Mouse (Mus musculus) urinary bladder, postnatal 0 days (tissue): ENCODE data around the gene Olfr455. TPM values are rescaled to one million over a fixed set of nuclear protein-coding genes. Genes with fewer than 3 reads are reported as not detected.

Experiments used
- polyA plus RNA-seq: library from polyadenylated mRNA; unstranded; fragments of >200 nt; fragmentation: Nextera tagmentation; extraction: Ambion mirVana; gene quantifications from 2 replicates; pipeline ENCODE4 v1.2.1, GENCODE M21; 2015

The Olfr455 gene
- not detected in 2 replicates for polyA plus RNA-seq

DNA sequence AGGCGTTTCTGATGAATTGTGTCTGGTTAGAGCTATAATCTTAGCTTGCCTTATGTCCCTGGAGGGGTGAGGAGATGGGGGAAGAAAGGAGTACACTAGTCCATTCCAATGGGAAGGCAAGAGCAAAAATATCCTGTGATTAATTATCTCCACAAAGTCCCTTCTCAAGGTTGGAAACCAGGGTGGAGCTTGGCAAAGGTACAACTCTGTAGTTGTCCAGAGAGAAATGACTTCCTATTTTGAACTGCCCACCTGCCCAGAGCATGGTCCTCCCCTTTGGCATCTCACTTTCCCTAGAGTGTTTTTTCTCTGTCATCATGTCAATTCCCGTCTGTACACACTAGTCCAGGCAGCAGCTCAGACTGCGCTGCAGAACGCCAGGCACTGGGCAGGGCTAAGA, at the start of gene Olfr455:
Gene Olfr455 (minus strand): TSS at position 127 of the 400 bp plus-strand sequence.

DNA sequence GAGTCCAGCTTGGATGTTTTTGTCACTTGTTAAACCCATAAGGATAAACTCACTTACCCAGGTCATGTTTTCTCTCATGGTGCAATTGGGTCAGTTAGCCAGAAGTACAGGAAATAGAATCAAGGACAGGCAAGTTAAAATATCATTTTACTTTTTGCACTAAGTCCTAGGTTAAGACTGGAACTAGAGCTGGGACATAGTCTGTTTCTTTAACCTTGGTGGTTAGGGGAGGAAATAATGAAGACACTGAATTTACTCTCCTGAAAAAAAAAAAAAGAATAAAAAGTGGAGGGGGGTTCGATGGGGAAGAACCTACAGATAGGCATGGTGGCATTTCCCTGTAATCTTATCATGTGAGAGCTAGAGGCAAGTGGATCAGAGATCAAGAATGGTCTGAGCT, 60.3 kb downstream of the Olfr455 start, which contains the start of gene Olfr456:
Gene Olfr456 (minus strand): TSS at position 101 of the 400 bp plus-strand sequence.

Other genes with a start within 250 kb of the Olfr455 start
- gene Fam131b, start 222.9 kb downstream of the Olfr455 start, polyA plus RNA-seq, result 0.08 and 0.11 TPM in 2 replicates
- 195 and 229 TPM in 2 replicates for gene Zyx, start 198.0 kb downstream of the Olfr455 start, polyA plus RNA-seq
- gene Epha1, start 174.3 kb downstream of the Olfr455 start, polyA plus RNA-seq, result 11.4 and 12.5 TPM in 2 replicates
- not detected in 2 replicates for gene Tas2r143, start 147.3 kb downstream of the Olfr455 start, polyA plus RNA-seq
- gene Tas2r135, start 142.2 kb downstream of the Olfr455 start, polyA plus RNA-seq, result not detected in 2 replicates
- not detected in 2 replicates for gene Tas2r126, start 113.1 kb downstream of the Olfr455 start, polyA plus RNA-seq
- 0.07 TPM in 1 of 2 replicates, not detected in the other for gene Olfr458, start 82.4 kb downstream of the Olfr455 start, polyA plus RNA-seq
- 0.05 TPM in 1 of 2 replicates, not detected in the other for gene Olfr457, start 71.3 kb downstream of the Olfr455 start, polyA plus RNA-seq
- 0.12 TPM in 1 of 2 replicates, not detected in the other for gene Olfr456, start 60.4 kb downstream of the Olfr455 start, polyA plus RNA-seq
- not detected in 2 replicates for gene Tcaf3, start 50.1 kb upstream of the Olfr455 start, polyA plus RNA-seq
- 4.2 and 4.5 TPM in 2 replicates for gene Tcaf2, start 97.7 kb upstream of the Olfr455 start, polyA plus RNA-seq
- gene Tcaf1, start 162.5 kb upstream of the Olfr455 start, polyA plus RNA-seq, result 40.9 and 41.9 TPM in 2 replicates
- not detected in 2 replicates for gene Olfr453, start 191.8 kb upstream of the Olfr455 start, polyA plus RNA-seq
- gene Olfr38, start 208.8 kb upstream of the Olfr455 start, polyA plus RNA-seq, result not detected in 2 replicates
- not detected in 2 replicates for gene Olfr452, start 237.5 kb upstream of the Olfr455 start, polyA plus RNA-seq